Mouse (Mus musculus) neural tube, embryonic 14.5 days (tissue): ENCODE measurements around the gene Prpsap1. TPM values are rescaled to one million over a fixed set of nuclear protein-coding genes. Genes with fewer than 3 reads are reported as not detected.

Experiments
- ATAC-seq: fragments of 200-750 bp; cut with Nextera tagmentation; 2 replicates; pipeline ENCODE4 v1.8.0; 2017; ENCODE audit warnings: low read depth, mild to moderate bottlenecking, moderate TSS enrichment, moderate library complexity
- H3K27ac ChIP-seq: fragments of 300-500 bp; sonication (generic); 2 replicates; pipeline ENCODE4 v1.5.1; 2014; ENCODE audit warnings: low read depth, mild to moderate bottlenecking, control low read depth, low read length, moderate library complexity, mixed read lengths
- H3K27me3 ChIP-seq: fragments of 300-500 bp; sonication (generic); 2 replicates; pipeline ENCODE4 v1.6.1; 2014; ENCODE audit warnings: low read length; ENCODE audit not compliant: control insufficient read depth, insufficient read depth
- H3K36me3 ChIP-seq: fragments of 300-500 bp; sonication (generic); 2 replicates; pipeline ENCODE4 v1.6.1; 2014; ENCODE audit warnings: low read length, mixed read lengths; ENCODE audit not compliant: control insufficient read depth, insufficient read depth
- H3K4me1 ChIP-seq: fragments of 300-500 bp; sonication (generic); 2 replicates; pipeline ENCODE4 v1.6.1; 2014; ENCODE audit warnings: low read length; ENCODE audit not compliant: control insufficient read depth, insufficient read depth
- H3K4me2 ChIP-seq: fragments of 300-500 bp; sonication (generic); 2 replicates; pipeline ENCODE4 v1.6.1; 2014; ENCODE audit warnings: mild to moderate bottlenecking, low read depth, low read length, control low read depth
- H3K4me3 ChIP-seq: fragments of 300-500 bp; sonication (generic); 2 replicates; pipeline ENCODE4 v1.5.1; 2014; ENCODE audit warnings: low read depth, low read length, control low read depth, mixed read lengths
- H3K9ac ChIP-seq: fragments of 300-500 bp; sonication (generic); replicated peaks from 2 replicates; pipeline ENCODE4 v1.6.1; 2014; ENCODE audit warnings: low read depth, mild to moderate bottlenecking, control low read depth, low read length, mixed read lengths
- H3K9me3 ChIP-seq: fragments of 300-500 bp; sonication (generic); 2 replicates; pipeline ENCODE4 v1.6.1; 2016; ENCODE audit warnings: low read length; ENCODE audit not compliant: control insufficient read depth
- WGBS: fragments of 180-500 bp; shearing (Covaris S2); extraction: QIAGEN DNeasy Blood & Tissue Kit; methylation state at CpG from one replicate; pipeline ENCODE4 v1.1.7; 2014; 5-methylcytosine and 5-hydroxymethylcytosine counted together
- polyA plus RNA-seq: library from polyadenylated mRNA; unstranded; fragments of >200 nt; fragmentation: Nextera tagmentation; extraction: Ambion mirVana; gene quantifications from 2 replicates; pipeline ENCODE4 v1.2.1, GENCODE M21; 2014

Prpsap1 gene
- polyA plus RNA-seq, 1 experiment from 2014 or later = 171 TPM

GRCm38 (mm10) chr11:116446308-116446887 lies 47.6 kb downstream of the Prpsap1 start:
- whole genome bisulfite sequencing = 15% methylated on average over 19 of the region's 19 CpGs
- peak; percentile 29; the same call in 1 of the 2 replicates for ATAC-seq

GRCm38 (mm10) chr11:116445596-116446307 lies 48.2 kb downstream of the Prpsap1 start:
- peak; percentile 63; the same call in 1 of the 2 replicates for ATAC-seq
- H3K9me3 ChIP-seq = no peaks in the 10 kb centered on the region
- H3K4me2 ChIP-seq = no peak overlapping the region
- no peaks in the 10 kb centered on the region for H3K36me3 ChIP-seq
- no peak overlapping the region for H3K27ac ChIP-seq
- H3K4me3 ChIP-seq = no peak overlapping the region
- H3K27me3 ChIP-seq = no peaks in the 10 kb centered on the region; the same call in 1 of the 2 replicates
- 36% methylated on average over 16 of the region's 16 CpGs for WGBS
- 0 out of 2 replicates have a peak, but pooled peaks cover 2% of the 10 kb centered on the region for H3K4me1 ChIP-seq
- H3K9ac ChIP-seq = no peak overlapping the region

More at GRCm38 (mm10) chr11:116446308-116446887, 47.6 kb downstream of the Prpsap1 start:
- Histone ChIP-seq H3K27ac (no peak overlapping the region), H3K27me3 (no peaks in the 10 kb centered on the region; the same call in 1 of the 2 replicates), H3K36me3 (no peaks in the 10 kb centered on the region), H3K4me2 (no peak overlapping the region), H3K4me1 (0 out of 2 replicates have a peak, but pooled peaks cover 2% of the 10 kb centered on the region), H3K4me3 (no peak overlapping the region), H3K9me3 (no peaks in the 10 kb centered on the region), H3K9ac (no peak overlapping the region)

GRCm38 (mm10) chr11:116443935-116444334 lies 50.1 kb downstream of the Prpsap1 start:
- Histone ChIP-seq H3K4me1 (0 out of 2 replicates have a peak, but pooled peaks cover 2% of the 10 kb centered on the region), H3K9me3 (no peaks in the 10 kb centered on the region), H3K36me3 (peaks cover 5% of the 10 kb centered on the region), H3K9ac (no peak overlapping the region), H3K4me3 (no peak overlapping the region), H3K27ac (no peak overlapping the region), H3K4me2 (no peak overlapping the region), H3K27me3 (no peaks in the 10 kb centered on the region; the same call in 1 of the 2 replicates)
- WGBS = 88% methylated on average over 6 of the region's 6 CpGs
- no peak for ATAC-seq

DNA sequence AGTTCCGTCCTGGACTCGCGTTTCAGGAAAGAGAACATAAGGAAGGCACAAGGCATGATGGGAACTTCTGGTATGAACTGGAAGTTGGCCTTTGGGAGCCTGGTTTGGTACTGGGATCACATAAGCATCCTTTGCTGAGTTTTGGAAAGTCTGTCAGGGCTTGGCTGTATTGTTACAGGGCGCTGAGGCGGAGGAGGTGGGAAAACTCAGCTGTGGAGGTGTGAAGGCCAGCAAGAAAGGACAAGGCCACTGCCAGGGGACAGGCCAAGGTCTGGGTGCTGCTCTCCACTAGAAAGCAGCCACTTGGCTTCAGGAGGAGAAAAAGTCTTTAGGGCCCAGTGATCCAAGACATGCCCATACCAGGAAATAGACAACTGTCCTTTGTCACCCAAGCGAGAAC lies 50.7 kb downstream of the Prpsap1 start:
- 93% methylated on average over 6 of the region's 6 CpGs for WGBS
- no peak overlapping the region for H3K9ac ChIP-seq

GRCm38 (mm10) chr11:116442867-116443177 lies 51.2 kb downstream of the Prpsap1 start:
- 81% methylated on average over 6 of the region's 6 CpGs for WGBS
- Histone ChIP-seq H3K27ac (no peak overlapping the region), H3K4me2 (no peak overlapping the region), H3K27me3 (no peaks in the 10 kb centered on the region; the same call in 1 of the 2 replicates), H3K9ac (no peak overlapping the region), H3K36me3 (peaks cover 5% of the 10 kb centered on the region), H3K4me1 (0 out of 2 replicates have a peak, but pooled peaks cover 2% of the 10 kb centered on the region), H3K9me3 (no peaks in the 10 kb centered on the region), H3K4me3 (no peak overlapping the region)
- no peak for ATAC-seq

More for the DNA sequence above, 50.7 kb downstream of the Prpsap1 start:
- H3K27me3 ChIP-seq = no peaks in the 10 kb centered on the region; the same call in 1 of the 2 replicates
- 0 out of 2 replicates have a peak, but pooled peaks cover 2% of the 10 kb centered on the region for H3K4me1 ChIP-seq
- ATAC-seq = no peak
- H3K27ac ChIP-seq = no peak overlapping the region
- H3K36me3 ChIP-seq = peaks cover 5% of the 10 kb centered on the region
- no peaks in the 10 kb centered on the region for H3K9me3 ChIP-seq
- H3K4me2 ChIP-seq = no peak overlapping the region
- H3K4me3 ChIP-seq = no peak overlapping the region

- no peaks in the 10 kb centered on the region; the same call in 1 of the 2 replicates for H3K27me3 ChIP-seq
- 76% methylated on average over 15 of the region's 15 CpGs for WGBS
Measured at GRCm38 (mm10) chr11:116442129-116442866, 51.7 kb downstream of the Prpsap1 start.

GRCm38 (mm10) chr11:116440408-116441068 lies 53.5 kb downstream of the Prpsap1 start:
- no peak overlapping the region for H3K4me2 ChIP-seq
- no peak for ATAC-seq
- peaks cover 10% of the 10 kb centered on the region for H3K36me3 ChIP-seq
- no peaks in the 10 kb centered on the region for H3K9me3 ChIP-seq
- WGBS = 81% methylated on average over 7 of the region's 7 CpGs
- no peak overlapping the region for H3K4me3 ChIP-seq
- no peak overlapping the region for H3K9ac ChIP-seq
- H3K27ac ChIP-seq = no peak overlapping the region
- peaks cover 18% of the 10 kb centered on the region for H3K4me1 ChIP-seq
- no peaks in the 10 kb centered on the region for H3K27me3 ChIP-seq

More at GRCm38 (mm10) chr11:116442129-116442866, 51.7 kb downstream of the Prpsap1 start:
- no peak overlapping the region for H3K27ac ChIP-seq
- H3K4me3 ChIP-seq = no peak overlapping the region
- no peaks in the 10 kb centered on the region for H3K9me3 ChIP-seq
- H3K4me1 ChIP-seq = 0 out of 2 replicates have a peak, but pooled peaks cover 3% of the 10 kb centered on the region
- ATAC-seq = no peak
- no peak overlapping the region for H3K9ac ChIP-seq
- H3K36me3 ChIP-seq = peaks cover 5% of the 10 kb centered on the region
- H3K4me2 ChIP-seq = no peak overlapping the region

DNA sequence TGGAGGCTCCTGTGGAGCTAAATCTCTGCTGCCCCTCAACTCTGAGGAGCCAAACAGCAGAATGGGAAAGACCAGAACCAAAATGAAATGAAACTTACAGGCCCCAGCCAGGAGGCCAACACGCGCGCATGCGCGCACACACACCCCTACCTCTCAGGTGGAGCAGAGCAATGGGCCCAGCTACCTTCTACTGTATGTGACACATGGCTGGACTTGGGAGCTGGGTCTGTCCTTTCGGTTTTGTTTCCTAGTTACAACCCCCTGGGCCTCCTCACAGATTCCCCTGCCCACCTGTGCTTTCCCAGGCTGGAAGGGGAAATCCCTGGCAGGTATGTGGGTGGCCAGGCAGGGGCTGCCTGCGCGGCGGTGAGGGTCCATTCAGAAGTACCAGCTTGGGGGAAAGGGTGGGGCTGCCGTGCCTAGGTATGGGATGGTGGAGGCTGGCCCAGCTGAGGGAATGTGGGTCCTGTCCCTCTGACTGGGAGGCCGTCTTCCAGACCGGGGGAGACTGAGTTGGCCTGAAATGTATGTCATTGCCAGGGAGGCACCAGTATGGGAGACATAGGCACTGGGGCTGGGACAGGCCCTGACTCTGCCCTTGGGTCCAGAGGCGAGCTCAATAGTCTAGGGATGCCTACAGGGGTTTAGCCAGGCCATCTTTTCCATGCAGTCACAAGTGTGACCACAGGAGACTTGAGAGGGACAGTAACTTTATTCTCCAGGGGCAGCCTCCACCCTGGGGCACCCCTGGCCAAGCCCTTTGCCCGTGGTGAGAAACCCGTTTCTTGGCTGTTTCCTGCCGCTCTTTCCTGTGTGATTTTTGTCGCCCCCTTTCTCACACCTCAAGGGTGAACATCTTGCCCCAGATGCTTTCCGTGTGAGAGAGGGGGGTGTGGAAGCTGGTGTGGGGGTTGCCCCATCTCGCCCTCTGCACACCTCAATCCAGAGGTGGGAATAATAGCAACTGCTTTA lies 54.4 kb downstream of the Prpsap1 start:
- H3K27ac ChIP-seq = no peak overlapping the region
- peaks cover 24% of the 10 kb centered on the region for H3K4me1 ChIP-seq
- H3K9ac ChIP-seq = no peak overlapping the region
- H3K9me3 ChIP-seq = no peaks in the 10 kb centered on the region
- peaks cover 10% of the 10 kb centered on the region for H3K36me3 ChIP-seq
- WGBS = 87% methylated on average over 19 of the region's 19 CpGs
- no peak overlapping the region for H3K4me3 ChIP-seq
- H3K27me3 ChIP-seq = no peaks in the 10 kb centered on the region
- ATAC-seq = no peak
- no peak overlapping the region for H3K4me2 ChIP-seq
